Mouse (Mus musculus): ENCODE measurements around the gene Lix1.

Lix1 gene

DNA sequence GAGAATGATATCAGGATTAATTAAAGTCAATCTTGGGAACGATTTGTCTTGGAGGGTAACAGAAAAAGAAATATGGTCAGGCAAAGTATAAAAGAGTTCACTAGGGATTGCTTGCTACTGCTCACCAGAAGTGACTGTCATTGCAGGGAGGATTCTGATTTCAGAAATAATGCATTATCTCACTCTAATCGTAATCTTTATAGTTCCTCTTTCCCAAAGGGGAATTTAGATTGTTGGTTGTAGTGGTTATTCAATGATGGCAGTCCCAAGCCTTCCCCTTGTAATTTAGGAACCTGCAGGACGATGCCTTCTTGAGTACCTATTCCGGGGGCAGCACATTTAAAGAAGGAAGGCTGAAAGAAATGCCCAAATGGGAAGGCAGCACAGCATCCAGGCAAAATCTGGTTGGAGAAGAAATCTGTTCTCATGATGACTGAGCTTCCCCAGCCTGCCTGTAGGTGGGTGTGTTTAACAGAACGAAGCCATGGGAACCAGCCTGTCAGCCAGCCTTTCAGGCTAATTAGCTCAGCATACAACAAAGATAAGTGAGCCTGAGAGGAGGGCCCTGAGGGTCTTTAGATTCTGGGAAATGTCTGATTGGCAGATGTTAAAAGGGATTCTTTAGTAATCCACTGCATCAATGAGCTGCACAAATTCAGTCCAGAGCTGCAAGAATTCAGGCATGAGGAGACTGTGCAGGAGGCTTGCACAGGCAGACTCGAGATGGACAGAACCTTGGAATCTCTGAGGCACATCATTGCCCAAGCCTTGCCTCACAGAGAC is at the start of gene Lix1:
Gene Lix1 (plus strand): TSS at position 451 of the 783 bp plus-strand sequence.
- in situ Hi-C loops (cut with MboI; ENCODE audit: unreplicated experiment in 2 of 2): no loop called here

DNA sequence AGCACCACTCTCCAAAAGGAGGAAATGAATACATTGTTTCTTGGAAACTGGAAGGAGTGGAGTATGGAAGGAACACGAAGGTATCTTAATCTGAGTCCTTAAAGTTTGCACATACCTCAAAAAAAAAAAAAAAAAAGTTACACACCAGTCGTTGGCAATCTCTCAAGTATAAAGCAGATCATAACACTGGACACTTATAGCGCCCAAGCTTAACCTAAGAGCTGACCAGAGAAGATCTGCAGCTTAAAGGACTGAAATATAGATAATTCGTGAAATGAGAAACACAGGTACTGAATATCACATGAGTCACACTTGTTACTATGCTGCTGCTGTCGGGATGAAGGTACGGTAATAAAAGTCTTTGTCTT is 28.9 kb upstream of the Lix1 start:
- in situ Hi-C loops (cut with MboI; ENCODE audit: unreplicated experiment in 2 of 2): loop anchor here in 1 of 2 experiments (5.0 to 10.0 kb wide), 2 partner anchors 76 to 139 kb away; no protein-coding TSS in a partner anchor

DNA sequence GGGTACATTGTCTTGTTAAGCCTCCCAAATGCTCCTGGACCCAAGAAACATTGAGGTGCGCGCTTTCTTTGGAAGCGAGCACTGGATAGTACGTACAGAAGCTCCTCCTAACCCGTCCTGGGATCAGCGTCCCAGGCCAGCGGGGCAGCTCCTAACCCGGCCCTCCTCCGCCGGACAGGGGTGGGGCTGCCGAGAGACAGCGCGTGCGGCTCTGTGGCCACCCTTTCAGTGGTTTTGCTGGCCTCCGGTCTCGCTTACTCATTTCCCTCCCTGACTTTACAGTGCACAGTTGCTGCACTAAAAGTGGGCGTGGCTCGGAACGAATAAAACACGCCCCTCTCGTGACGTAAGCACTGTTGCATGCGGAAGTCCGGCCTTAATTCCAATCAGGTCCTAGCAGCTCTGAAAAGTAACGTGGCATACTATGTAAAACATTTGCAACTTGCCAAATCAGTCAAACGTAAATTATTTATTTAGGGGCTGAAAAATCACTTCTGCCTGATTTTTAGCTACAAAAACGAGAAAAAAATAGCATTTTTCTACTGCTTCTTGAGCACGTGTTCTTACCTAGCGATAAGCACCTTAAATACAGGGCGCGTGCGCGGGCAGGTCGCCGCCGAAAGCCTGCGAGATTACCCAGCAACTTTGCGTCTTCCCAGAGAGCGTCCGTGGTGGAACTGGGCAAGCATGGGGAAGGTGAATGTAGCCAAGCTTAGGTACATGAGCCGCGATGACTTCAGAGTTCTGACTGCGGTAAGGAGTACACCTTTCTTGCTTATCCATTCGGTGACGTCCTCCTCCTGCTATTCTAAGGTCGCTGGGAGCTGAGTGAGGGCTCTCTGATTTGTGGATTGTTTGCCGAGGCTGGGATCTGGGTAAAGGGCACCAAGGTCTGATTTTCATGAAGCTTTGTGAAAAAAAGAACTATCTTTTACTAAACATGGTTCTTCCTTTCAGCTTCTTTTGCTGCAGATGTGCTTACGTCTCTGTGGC is 28.3 kb upstream of the Lix1 start, which contains the start of gene Riok2:
Gene Riok2 (plus strand): TSS at position 392 of the 993 bp plus-strand sequence.
- in situ Hi-C loops (cut with MboI; ENCODE audit: unreplicated experiment in 2 of 2): loop anchor here in 1 of 2 experiments (5.0 to 10.0 kb wide), 2 partner anchors 77 to 139 kb away; no protein-coding TSS in a partner anchor

DNA sequence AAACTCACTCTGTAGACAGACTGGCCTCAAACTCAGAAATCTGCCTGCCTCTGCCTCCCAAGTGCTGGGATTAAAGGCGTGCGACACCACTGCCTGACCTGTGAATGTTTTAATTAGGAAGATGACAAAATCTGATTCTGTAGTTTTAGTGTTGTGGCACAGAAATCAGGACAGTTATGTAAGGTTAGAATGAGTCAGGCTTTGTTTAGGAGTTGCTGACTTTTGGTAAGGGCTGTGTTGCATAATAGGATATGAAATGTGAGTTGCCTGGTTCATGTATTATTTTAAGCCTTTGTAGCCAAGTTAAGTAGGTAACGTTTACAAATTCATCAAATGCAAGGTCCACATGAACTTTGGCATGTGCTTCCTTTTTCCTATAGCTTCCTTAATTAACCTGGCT is 26.9 kb upstream of the Lix1 start:
- in situ Hi-C loops (cut with MboI; ENCODE audit: unreplicated experiment in 2 of 2): loop anchor here (10.0 to 25.0 kb wide), 2 partner anchors 141 to 1588 kb away; no protein-coding TSS in a partner anchor

DNA sequence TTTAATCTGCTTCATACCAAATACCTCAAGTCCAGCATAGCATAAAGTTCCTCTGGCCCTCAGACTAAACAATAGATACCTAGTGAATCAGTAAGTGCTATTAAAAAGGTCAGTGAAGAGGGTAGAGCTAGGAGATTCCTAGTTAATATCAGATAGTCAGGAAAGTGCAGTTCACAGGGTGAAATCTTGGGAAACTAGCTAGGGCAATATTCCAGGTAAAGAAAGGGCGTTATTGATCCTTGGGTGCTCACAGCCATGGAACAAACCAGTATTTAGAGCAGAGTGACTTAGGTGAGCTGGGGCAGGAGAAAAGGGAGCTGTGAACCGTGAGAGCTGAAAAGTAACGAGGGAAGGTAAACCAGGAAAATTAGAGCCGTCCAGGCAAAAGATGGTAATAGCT is 18.8 kb upstream of the Lix1 start:
- in situ Hi-C loops (cut with MboI; ENCODE audit: unreplicated experiment in 2 of 2): loop anchor here (10.0 to 25.0 kb wide), 2 partner anchors 379 to 1596 kb away; no protein-coding TSS in a partner anchor

DNA sequence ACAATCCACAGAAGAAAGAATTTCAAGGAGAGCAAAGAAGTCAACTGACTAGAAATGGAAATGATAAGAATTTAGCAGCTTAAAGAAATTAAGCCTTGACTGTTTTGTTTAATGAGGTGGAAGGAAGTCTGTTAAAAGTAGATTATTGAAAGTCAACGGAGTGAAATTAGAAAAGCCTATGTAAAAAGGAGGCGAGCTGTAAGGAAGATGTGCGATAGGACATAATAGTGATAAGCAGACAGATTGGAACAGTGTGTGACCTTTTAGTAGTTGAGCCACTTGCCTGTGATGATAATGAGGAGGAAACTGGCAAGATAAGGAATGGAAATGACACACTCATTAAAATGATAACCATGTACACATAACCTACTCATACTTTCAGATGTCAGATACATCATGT is 18.0 kb upstream of the Lix1 start:
- in situ Hi-C loops (cut with MboI; ENCODE audit: unreplicated experiment in 2 of 2): loop anchor here (10.0 to 25.0 kb wide), 2 partner anchors 380 to 1597 kb away; no protein-coding TSS in a partner anchor

DNA sequence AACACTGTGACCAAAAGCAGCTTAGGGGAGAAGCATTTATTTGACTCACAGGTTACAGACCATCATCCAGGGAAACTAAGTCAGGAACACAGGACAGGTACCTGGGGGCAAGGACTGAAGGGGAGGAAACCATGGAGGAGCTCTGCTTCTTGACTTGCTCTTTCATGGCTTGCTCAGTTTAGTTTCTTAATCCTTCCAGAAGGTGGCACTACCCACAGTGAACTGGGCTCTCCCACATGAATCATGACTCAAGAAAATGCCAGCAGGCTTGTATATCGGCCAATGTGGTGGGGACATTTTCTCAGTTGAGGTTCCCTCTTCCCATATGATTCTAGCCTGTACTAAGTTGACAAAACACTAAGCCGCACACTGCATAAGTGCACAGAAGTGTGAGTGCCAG is 16.4 kb upstream of the Lix1 start:
- in situ Hi-C loops (cut with MboI; ENCODE audit: unreplicated experiment in 2 of 2): loop anchor here (5.0 to 25.0 kb wide), 3 partner anchors 381 to 1599 kb away; no protein-coding TSS in a partner anchor

DNA sequence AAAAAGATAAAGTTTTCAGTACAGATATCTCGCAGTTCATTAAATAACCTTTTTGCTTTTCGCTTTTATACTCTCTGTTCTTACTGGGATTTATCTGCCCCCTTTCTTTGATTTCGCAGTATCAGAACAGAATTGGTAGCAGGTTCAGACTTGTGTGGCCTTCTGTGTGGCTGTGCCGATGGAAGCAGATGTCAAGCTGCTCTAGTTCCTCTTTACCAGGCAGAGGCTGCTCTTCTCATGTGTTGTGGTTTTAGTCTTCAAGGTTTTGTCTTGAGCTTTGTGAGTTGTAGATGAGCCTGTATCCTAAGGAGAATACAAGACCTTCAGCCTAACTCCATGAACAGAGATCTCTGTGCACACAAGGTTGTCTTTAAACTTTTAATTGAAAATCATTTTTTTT is 10.6 kb upstream of the Lix1 start:
- in situ Hi-C loops (cut with MboI; ENCODE audit: unreplicated experiment in 2 of 2): loop anchor here (5.0 to 25.0 kb wide), 7 partner anchors 173 to 1605 kb away; no protein-coding TSS in a partner anchor

DNA sequence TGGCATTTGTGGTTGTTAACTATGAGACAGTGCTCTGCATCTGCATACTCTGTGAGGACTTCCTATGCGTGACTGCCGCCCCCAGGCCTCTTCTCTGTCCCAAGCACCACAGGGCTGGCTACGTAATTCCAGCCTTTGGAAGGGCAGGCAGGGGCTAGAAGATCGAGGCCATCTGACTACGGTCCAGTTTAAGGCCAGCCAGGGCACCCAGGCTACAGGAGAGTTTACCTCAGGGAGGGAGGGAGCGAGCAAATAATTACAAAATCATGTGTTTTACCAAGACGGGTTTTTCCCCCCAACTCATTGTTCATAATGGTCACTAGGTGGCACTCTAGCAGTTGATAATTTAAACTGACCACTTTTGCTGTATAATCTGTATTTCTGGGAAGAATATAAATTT is 9.6 kb upstream of the Lix1 start:
- in situ Hi-C loops (cut with MboI; ENCODE audit: unreplicated experiment in 2 of 2): loop anchor here (5.0 to 25.0 kb wide), 7 partner anchors 172 to 1606 kb away; no protein-coding TSS in a partner anchor

DNA sequence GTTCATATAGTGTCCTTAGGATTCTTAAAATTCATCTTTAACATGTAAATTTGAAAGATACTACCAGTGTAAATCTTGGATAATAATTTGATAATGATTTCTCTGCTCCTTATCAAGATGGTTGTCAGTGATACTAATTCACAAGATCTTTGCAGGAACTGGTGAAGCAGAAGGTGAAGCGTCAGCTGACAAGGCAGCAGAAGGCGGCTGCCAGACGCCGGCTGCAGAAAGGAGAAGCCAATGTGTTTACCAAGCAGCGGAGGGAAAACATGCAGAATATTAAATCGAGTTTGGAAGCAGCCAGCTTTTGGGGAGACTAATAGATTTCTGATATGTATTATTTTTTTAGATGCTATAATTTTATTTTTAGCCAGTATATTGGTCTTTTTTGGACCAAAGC is 9.2 kb upstream of the Lix1 start:
- in situ Hi-C loops (cut with MboI; ENCODE audit: unreplicated experiment in 2 of 2): loop anchor here (5.0 to 25.0 kb wide), 7 partner anchors 172 to 1606 kb away; no protein-coding TSS in a partner anchor

DNA sequence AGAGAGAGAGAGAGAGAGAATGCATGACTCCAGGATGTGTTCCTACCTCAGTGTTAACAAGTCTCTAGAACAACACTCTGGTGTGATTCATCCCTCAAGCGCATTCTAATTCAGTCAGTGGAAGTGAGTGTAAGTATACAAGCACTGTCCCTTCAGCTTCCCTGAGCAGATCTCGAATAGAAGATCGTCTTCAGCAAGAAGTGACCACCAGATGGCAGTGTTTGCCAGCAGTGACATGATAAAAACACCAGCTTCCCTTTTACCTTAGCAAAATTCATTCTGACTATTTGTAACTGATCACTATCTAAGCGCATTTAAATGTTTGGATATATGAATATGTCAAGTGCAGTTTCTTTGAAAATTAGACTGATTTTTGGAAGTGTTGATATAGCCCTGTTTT is 8.1 kb upstream of the Lix1 start:
- in situ Hi-C loops (cut with MboI; ENCODE audit: unreplicated experiment in 2 of 2): loop anchor here (5.0 to 25.0 kb wide), 7 partner anchors 170 to 1607 kb away; no protein-coding TSS in a partner anchor

DNA sequence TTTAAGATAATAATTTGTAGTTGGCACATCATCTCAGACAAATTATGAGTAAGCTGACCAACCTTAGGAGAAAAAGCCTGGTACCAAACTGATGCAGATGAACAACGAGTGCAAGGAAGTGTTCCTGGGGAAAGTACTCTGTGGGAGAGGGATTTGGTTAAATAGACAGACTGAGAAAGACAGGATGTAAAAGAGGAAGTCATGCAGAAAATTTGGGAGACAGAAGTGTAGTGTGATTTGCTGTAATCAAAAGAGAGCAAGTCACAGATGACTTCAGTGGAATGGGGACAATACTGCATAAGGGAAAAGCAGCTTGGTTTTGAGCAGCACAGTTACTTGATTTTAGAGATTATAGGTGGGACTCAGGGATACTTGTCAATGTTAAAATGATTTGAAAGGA is 5.6 kb upstream of the Lix1 start:
- in situ Hi-C loops (cut with MboI; ENCODE audit: unreplicated experiment in 2 of 2): loop anchor here (5.0 to 25.0 kb wide), 6 partner anchors 168 to 1610 kb away; no protein-coding TSS in a partner anchor

DNA sequence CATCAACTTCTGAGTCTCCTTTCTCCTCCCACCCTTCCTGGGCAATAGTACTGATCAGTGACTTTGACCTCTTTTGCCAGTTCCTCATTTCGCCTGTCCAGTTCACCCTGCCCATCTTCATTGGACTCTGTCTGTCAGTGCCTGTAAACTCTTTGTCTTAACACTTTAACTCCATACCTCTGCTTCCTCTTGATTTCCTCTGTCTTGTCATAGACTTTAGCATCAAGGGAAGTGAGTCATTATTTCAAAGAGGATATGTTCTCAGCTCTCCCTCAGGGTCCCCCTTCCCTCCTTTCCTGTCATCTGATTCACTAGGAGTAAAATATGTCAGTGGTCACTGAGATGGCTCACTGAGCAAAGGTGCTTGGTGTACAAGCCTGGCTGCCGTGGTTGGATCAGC is 3.8 kb upstream of the Lix1 start:
- in situ Hi-C loops (cut with MboI; ENCODE audit: unreplicated experiment in 2 of 2): loop anchor here (5.0 to 25.0 kb wide), 6 partner anchors 166 to 1611 kb away; no protein-coding TSS in a partner anchor

DNA sequence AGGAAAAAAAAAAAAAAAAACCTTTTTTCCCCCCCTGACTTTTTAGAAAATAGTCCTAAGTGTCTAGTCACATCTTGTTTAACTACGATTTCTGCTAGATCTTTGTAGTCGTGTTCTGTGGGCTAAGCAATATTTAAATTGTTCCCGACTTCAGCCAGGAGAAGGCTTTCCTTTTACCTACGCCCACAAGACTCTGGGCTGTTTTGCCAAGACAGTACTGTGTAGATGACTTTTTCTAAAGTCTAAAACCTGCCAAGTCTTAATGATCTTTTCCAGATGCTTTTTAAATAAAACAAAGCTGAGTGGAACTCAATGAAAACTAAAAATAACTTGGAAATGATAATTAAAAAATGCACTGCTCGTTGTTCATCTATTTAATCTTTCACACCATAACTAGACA is 566 bp downstream of the Lix1 start:
- in situ Hi-C loops (cut with MboI; ENCODE audit: unreplicated experiment in 2 of 2): no loop called here

DNA sequence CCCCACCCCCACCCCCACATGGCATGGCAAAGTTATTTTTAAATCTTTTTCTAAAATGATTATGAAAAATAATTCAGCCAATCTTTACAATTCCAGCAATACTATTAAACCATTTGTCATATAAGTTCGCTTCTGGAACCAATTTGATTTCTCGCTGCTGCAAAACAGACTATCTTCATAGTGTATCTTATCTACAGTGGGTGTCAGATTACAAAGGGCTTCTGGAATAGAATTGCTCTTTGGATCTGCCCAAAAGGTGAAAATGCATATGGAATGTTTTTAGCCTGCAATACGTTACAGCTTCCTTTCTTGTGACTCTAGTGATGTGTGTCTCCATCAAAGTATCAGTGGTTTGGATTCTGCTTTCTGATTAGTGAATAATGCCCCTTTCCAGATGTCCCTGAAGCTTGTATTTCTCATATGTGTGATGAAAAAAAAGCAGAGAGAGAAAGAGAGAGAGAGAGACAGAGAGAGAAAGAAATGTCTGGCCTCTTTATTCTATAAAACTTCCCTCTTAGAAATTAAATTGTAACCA is 1.2 kb downstream of the Lix1 start:
- in situ Hi-C loops (cut with MboI; ENCODE audit: unreplicated experiment in 2 of 2): no loop called here

DNA sequence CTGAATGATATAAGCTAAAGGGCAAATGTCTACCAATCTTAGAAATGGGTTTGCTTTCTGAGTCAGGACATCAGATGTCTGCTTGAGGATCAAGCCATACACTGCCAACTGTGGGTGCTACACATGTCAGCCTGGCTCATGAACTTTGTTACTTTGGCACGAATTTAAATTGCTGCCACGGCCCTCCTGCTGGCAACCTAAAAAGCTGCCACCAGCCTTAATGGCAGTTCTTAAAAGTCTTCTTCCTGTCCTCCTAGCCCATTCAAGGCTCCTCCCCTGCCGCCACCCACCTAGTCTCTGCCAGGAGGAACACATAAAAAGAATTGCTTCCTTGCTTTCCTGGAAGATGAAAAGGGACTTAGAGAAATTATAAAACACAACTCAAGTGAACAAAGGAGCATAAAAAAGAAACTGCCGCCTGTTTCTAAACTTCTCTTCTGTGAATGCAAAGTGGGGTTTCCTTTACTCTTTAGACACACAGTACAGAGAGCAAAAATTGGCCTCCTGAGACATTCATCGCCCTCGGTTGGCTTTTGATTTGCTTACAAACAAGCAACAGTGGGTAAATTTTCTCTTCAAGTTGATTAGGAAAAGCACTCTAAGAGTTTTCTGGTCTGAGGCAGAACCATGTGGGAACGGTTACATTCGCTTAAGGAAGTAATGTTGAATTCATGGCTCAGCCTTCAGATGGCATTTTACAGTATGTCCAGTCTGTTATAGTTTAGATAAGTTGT is 2.5 kb downstream of the Lix1 start:
- in situ Hi-C loops (cut with MboI; ENCODE audit: unreplicated experiment in 2 of 2): no loop called here

DNA sequence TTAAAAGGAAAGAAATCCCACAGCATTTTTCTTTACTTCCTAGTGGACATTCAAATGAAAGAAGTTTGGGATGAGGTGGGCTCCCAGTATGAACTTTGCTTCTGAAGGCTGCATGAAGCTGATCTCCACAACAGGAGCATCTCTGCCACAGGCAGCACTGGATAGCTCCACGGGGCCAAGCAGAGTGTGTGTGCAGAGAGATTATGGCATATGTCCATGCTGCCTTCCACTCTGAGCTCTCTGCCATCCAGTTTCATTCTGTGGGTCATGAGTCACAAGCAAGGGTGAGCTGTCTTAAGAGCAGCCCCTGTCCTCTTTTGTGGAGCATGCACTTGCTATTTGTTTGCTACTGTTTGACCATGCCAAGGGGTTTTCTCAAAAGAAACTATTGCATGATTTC is 3.1 kb downstream of the Lix1 start:
- in situ Hi-C loops (cut with MboI; ENCODE audit: unreplicated experiment in 2 of 2): no loop called here

DNA sequence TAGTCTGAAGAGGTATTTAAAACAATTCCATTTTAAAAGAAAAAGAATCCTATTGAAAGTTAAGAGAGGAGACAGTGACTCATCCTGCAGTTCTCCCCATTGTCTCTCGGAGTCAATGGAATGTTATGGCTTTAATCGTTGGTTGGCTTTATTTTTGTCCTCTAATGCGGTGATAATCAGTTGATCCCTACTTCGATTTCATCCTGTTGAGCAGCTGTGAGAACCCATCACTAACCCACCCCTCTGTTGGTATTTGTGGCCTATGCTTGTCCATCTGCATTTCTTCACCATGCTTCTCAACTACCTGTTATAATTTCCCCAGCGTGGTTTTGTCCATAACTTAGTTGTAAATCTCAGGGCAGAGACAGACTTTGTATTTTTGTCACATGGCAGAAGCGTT is 5.7 kb downstream of the Lix1 start:
- in situ Hi-C loops (cut with MboI; ENCODE audit: unreplicated experiment in 2 of 2): no loop called here

DNA sequence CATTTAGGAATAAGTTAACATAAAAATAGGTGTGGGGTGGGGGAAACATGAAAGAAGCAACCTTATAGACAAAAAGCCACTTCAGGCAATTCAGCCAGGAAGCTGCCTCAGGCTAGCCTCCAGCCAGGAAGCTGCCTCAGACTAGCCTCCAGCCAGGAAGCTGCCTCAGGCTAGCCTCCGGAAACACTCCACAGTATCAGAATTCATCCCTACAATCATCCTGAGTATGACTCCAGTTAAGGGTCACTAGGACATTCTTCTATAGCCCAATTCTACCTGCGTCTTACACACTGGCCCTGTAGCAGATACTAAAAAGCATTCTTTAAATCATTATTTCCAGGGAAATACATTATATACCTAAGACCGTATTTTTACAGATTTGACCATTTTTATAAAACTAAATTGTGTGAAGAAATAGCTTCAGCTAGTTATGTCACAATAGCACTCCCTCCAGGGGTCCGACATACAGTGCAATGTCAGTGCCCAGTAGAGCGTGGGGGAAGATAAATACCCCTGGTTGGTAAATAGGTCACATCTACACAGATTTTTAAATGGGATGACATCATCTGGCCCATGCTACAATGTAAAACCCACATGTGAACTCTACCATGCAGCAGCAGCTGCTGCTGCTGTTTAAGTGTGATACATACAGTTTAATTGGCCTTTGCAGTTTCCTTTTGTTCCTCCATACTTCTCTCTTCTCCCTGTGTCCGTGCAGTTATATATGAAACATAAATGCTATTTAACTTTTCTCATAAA is 6.4 kb downstream of the Lix1 start:
- in situ Hi-C loops (cut with MboI; ENCODE audit: unreplicated experiment in 2 of 2): no loop called here

Measured in v-Abl transformed pro-B cells (cell line).